Mouse (Mus musculus): ENCODE results near the gene Slc12a6.

Gene Slc12a6

GRCm38 (mm10) chr2:112391346-112392000 is 125.8 kb downstream of the Slc12a6 start:
- no peak for DNase-seq (ENCODE audit: low spot score)

GRCm38 (mm10) chr2:112392689-112393088 is 127.1 kb downstream of the Slc12a6 start:
- no peak for DNase-seq (ENCODE audit: low spot score)

GRCm38 (mm10) chr2:112393958-112394357 is 128.3 kb downstream of the Slc12a6 start:
- no peak for DNase-seq (ENCODE audit: low spot score)

- no peak for DNase-seq (ENCODE audit: low spot score)
Observed at GRCm38 (mm10) chr2:112396649-112397048, 131.0 kb downstream of the Slc12a6 start.

GRCm38 (mm10) chr2:112407030-112407429 is 141.4 kb downstream of the Slc12a6 start:
- no peak for DNase-seq (ENCODE audit: low spot score)
